Mouse (Mus musculus): ENCODE data around the gene Gab2.

Gene Gab2

GRCm38 (mm10) chr7:97081242-97081958 is at the start of gene Gab2:
Gene Gab2, plus strand, starts transcription at chr7:97081586.
- DNase-seq (ENCODE audit: low spot score): peak; percentile 59

DNA sequence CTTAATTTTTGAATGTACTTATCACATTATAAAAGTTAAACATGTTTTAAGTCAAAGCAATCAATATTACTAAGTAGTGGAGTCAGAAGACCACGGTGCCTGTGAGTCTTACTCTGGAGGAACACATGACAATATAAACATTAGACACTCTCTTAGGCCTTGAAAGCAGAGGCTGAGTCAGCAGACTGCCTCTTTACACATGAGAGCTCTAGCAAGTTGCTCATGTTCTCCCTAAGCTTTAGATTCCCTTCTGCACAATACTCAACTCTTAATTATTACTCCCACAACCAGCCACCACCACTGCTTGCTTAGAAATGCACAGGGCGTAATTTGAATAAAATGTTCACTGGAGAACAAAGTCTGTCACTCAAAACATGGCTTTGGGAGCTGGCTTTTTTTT is 49.0 kb upstream of the Gab2 start:
- DNase-seq (ENCODE audit: low spot score): no peak

GRCm38 (mm10) chr7:97039641-97040040 is 41.7 kb upstream of the Gab2 start:
- DNase-seq (ENCODE audit: low spot score): no peak

GRCm38 (mm10) chr7:97041868-97042449 is 39.4 kb upstream of the Gab2 start:
- DNase-seq (ENCODE audit: low spot score): no peak

- no peak for DNase-seq (ENCODE audit: low spot score)
These were observed 38.4 kb upstream of the Gab2 start for GRCm38 (mm10) chr7:97042981-97043380.

GRCm38 (mm10) chr7:97060966-97061365 is 20.4 kb upstream of the Gab2 start:
- no peak for DNase-seq (ENCODE audit: low spot score)

DNA sequence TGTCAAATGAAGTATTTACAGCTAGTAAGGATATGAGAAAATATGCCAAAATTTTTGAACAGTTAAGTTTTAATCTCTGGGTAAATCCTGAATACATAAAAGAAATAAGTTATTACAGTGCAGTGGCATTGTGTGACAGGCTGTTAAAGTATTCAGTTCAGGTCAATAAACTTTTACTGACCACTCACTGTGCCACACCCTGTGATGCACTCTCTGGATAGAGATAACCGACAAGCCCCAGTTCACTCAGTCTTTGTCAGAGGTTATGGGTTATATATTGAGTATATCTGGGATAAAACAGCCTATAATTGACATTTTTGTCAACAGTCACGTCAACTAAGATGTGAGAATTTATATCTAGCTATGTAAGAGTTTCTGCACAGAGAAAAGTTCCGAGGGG is 9.9 kb upstream of the Gab2 start:
- DNase-seq (ENCODE audit: low spot score): no peak

DNA sequence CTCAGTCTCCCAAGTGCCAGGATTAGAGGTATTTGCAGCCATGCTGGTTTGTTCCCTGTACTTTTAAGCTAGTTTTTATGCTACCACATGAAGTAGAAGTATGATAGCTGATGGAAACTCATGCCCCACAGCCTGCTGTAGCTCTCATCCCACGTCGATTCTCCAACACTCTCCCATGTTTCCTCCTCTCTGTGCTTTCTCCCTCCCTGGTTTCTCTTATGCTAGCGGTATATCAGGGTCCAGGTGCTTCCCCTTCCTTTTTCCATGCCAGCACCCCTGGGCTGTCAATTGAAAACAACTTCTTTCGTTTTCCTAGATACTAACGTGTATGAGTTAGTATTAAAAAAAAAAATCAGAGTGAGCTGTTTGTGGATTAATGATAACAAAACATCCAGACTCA is 9.3 kb upstream of the Gab2 start:
- DNase-seq (ENCODE audit: low spot score): no peak

- DNase-seq (ENCODE audit: low spot score): no peak
These were observed 6.4 kb upstream of the Gab2 start for GRCm38 (mm10) chr7:97074974-97075373.

DNA sequence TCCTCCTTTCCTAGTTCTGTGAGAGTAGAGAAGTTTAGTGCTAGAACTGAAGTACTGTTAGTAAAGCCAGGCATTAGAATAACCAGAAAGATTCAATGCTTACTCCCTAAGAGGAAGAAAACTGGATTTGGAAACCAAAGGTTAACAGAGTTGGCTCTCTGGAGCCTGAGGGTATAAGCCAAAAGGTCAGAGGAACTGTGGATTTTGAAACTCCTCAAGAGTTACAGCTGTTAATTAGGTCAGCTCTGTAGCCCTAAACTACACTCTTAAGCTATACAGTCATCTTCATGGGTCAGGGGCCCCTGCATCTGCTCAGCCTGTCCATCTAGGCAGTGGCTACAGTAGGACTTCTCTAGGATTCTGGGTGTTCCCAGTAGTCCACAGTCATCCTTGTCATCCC is 4.4 kb upstream of the Gab2 start:
- DNase-seq (ENCODE audit: low spot score): no peak

GRCm38 (mm10) chr7:97078685-97079084 is 2.7 kb upstream of the Gab2 start:
- DNase-seq (ENCODE audit: low spot score): no peak

GRCm38 (mm10) chr7:97079145-97079544 is 2.2 kb upstream of the Gab2 start:
- no peak for DNase-seq (ENCODE audit: low spot score)

GRCm38 (mm10) chr7:97079651-97080365 is 1.6 kb upstream of the Gab2 start:
- DNase-seq (ENCODE audit: low spot score): no peak

DNA sequence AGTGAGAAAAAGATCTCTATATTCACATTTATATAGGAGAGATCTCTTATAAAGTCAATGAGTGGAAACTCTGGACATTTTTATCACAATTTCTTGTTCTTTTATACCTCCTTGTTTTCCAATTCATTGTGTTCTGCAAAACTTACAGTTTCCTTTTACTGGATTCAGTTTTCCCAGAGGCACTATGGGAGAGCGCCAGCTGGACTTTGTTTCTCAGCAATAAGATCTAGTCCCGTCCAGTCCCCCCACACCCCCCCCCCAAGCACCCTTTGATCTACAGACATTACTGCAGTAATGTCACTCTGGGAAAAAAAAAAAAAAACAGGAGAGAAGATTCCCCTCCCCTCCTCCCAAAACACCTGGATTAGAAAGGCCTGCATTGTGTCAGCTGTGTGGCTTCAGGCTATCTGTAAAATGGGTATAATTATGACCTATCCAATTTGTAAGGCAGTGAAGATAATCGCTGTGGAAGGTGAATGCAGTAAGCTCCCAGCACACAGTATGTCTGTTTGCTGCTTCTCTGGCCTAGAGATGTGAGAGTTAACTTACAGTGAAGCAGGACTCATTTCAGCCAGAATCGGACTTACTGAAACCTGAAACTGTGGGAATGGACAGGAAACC is 655 bp upstream of the Gab2 start:
- no peak for DNase-seq (ENCODE audit: low spot score)

GRCm38 (mm10) chr7:97081959-97082218 is 503 bp downstream of the Gab2 start:
- DNase-seq (ENCODE audit: low spot score): no peak

DNA sequence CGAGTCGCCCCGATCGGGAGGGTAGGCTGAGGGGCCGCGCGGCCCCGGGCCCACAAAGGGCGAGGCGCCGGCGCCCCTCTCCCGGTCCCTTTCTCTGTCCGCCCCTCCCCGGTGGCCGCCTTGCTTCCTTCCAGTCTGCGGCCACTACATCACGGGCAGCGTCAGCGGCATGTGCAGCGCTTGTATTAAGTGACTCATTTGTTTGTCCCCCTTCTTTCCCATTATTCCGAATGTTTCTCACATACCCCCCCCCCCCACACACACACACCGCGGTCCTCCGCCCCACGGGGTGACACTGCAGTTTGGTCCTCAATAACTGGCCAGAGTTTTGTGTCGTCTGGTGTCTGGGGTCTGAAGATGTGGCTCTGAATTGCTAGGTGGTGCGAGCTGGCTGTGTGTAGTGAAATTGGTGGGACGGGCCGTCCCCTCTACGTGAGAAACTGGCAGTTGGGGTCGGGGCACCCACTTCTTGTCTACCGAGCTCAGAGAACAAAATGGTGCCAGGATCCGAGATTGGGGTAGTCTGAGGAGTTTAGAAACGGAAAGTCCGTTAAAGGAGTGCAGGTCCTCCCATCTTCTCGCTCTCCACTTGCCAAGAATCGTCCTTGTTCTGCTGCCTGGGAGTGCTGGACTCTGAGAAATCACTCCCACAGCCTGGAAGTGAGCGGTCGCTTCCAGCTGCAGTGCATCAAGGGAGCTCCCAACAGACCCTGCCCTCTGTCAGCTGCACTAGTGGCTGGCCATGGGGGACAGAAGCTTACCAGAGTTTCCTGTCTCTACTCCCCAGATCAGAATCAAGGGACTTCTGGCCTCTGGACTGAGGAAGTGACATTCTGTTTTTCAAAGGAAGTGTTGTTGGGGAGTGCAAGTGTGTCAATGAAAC is 1.1 kb downstream of the Gab2 start:
- DNase-seq (ENCODE audit: low spot score): peak; percentile 49

- DNase-seq (ENCODE audit: low spot score): no peak
These were observed 2.2 kb downstream of the Gab2 start for GRCm38 (mm10) chr7:97083579-97083978.

DNA sequence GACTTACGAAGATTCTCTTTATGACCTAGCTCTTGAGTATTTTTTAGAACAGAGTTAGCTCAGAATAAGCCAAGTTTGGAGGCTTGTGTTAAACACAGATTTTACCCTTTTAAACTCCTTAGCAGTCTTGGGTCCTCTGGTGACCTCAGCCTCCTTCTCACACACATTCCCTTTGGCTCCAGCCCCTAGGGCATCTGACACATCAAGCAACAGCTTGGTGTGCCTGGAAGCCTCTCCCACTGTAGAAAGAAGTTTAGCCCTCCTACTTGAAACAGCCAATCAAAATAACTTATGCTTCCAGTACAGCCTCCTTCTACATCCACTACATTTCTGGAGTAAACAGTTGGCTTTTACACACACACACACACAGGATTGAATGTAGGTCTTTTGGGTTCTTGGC is 2.8 kb downstream of the Gab2 start:
- no peak for DNase-seq (ENCODE audit: low spot score)

DNA sequence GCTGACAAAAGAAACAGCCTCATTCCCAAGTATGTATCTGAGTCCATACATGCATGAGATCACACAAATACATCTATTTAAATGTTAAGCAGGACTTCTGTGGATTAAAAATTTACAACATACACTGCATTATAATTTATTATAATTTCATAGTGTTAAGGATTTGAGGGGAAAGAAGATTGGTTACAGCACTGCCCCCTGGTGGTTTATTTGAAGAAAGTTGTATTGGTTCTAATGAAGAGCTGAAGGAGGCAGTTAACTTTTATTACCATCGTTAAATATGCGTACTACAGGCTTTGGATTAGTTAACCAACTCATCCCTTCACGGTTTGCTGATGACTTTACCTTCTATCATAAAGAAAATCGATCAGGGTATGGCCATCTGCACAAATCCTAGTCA is 3.9 kb downstream of the Gab2 start:
- no peak for DNase-seq (ENCODE audit: low spot score)

GRCm38 (mm10) chr7:97094241-97094640 is 12.9 kb downstream of the Gab2 start:
- DNase-seq (ENCODE audit: low spot score): no peak

DNA sequence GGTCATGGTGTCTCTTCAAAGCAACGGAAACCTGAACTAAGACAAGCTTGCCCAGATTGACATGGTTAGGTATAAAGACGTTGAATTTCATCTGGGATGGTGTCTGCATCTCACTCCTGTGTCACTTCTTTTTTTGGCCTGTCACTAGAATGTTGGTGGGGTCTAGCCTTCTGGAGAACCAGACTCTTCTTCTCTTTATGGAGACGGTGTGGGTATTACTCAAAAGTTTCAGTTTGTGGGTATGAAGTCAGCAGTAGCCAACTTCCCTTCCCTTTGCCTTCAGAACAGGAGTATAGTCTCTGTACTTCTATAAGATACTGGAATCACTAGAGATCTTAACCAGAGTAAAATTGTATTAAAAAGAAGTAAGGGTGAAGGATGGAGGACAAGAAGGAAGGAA is 26.7 kb downstream of the Gab2 start:
- DNase-seq (ENCODE audit: low spot score): no peak

DNA sequence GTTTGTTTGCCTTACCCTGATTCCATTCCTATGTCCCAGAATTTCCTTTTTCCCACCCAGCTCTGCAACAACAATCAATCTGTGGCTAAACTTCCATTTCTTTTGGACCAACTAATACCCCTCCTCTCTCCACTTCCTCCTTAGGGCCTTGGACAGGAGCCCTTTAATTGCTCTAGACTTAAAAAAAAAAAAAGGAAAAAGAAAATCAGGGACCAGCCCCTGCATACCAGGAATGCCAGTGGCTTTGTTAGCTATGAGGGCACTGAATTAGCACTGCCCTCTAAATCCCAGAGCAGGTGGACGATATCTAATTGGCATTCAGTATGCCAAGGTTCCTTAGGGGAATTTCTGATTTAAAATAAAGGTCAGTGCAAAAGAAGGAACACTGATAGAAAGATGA is 47.6 kb downstream of the Gab2 start:
- no peak for DNase-seq (ENCODE audit: low spot score)

Data from ovary, postnatal 14 days (tissue).